Comparison of ENCODE assay signal across 12 mouse cellular contexts in the genomic region with DNA sequence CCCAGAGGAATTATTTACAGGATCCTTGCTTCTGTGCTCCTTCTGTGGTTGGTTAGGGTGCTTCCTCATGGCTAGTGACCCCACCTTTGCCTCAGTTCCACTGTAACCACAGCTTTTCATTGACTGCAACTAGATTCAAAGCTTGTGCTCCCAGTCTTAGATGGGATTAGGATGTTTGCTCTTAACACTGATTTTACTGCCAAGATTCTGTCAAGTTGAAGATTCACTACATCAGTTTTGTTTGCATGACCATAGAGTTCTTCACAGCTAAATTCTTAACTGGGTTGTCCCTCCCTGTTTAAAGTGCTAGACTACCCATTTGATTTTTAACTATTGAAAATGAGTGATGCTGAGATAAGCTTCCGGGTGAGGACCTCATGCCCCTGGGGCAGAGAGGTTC. TPM values are rescaled to one million over a fixed set of nuclear protein-coding genes. Genes with fewer than 3 reads are reported as not detected.
DNase-seq lines count a peak whose midpoint lies in the region; ATAC-seq lines count a peak whose summit lies in the region.
"Had no signal": no experiment of that assay in that cellular context is flagged by ENCODE, and none has a peak within 500 bp of the region (broad histone marks: within the 10 kb centered on the region; RNA-seq: fewer than 3 reads in every experiment).

No protein-coding gene starts in this region.

- 50% methylated on average over 1 of the region's 1 CpGs for WGBS in kidney, embryonic 15.5 days
- WGBS in neural tube, embryonic 12.5 days = 59% methylated on average over 1 of the region's 1 CpGs
- 28% methylated on average over 1 of the region's 1 CpGs for WGBS in intestine, embryonic 16.5 days

- DNase-seq in kidney, adult 18-20 months = no peak
- no peak for DNase-seq in neural tube, embryonic 10.5 days (ENCODE audit: extremely low spot score, low spot score)
- no peak for DNase-seq in embryo, embryonic 10 days (ENCODE audit: low spot score)
- no peak for DNase-seq in spleen, adult 18-20 months
- DNase-seq: cerebellum, postnatal 36 days; gastrocnemius, postnatal 36 days; liver, embryonic 13.5 days had no signal

- H3K4me3 ChIP-seq in kidney, embryonic 15.5 days (replicated peaks) = no peak overlapping the region
- no peak overlapping the region for H3K4me3 ChIP-seq in neural tube, embryonic 12.5 days
- H3K4me3 ChIP-seq in intestine, embryonic 16.5 days (ENCODE audit: low read length) = no peak overlapping the region
- H3K4me3 ChIP-seq: erythroblast, embryonic 14.5 days; liver, embryonic 13.5 days had no signal

- peaks cover 21% of the 10 kb centered on the region for H3K4me1 ChIP-seq in kidney, embryonic 15.5 days
- H3K4me1 ChIP-seq in neural tube, embryonic 12.5 days = peaks cover 29% of the 10 kb centered on the region
- H3K4me1 ChIP-seq in intestine, embryonic 16.5 days (ENCODE audit: control insufficient read depth, insufficient read depth, low read length) = peaks cover 16% of the 10 kb centered on the region

- H3K9me3 ChIP-seq in kidney, embryonic 15.5 days (replicated peaks) = no peaks in the 10 kb centered on the region
- no peaks in the 10 kb centered on the region for H3K9me3 ChIP-seq in neural tube, embryonic 12.5 days
- no peaks in the 10 kb centered on the region for H3K9me3 ChIP-seq in intestine, embryonic 16.5 days (ENCODE audit: control insufficient read depth, low read length)
- H3K9me3 ChIP-seq: liver, embryonic 13.5 days had no signal

- H3K4me2 ChIP-seq in kidney, embryonic 15.5 days = no peak overlapping the region; the same call in 1 of the 2 replicates
- H3K4me2 ChIP-seq in neural tube, embryonic 12.5 days (replicated peaks) = peak overlapping the region; percentile 34
- no peak overlapping the region for H3K4me2 ChIP-seq in intestine, embryonic 16.5 days (ENCODE audit: low read depth, low read length)
- H3K4me2 ChIP-seq: liver, embryonic 13.5 days had no signal

- H3K27ac ChIP-seq in kidney, embryonic 15.5 days = peak overlapping the region; percentile 58
- H3K27ac ChIP-seq in neural tube, embryonic 12.5 days = no peak overlapping the region
- 0 out of 2 replicates have a peak overlapping the region, but pooled peaks have one; percentile 37 for H3K27ac ChIP-seq in intestine, embryonic 16.5 days (ENCODE audit: low read length)
- H3K27ac ChIP-seq: liver, embryonic 13.5 days had no signal

- no peak for ATAC-seq in kidney, embryonic 15.5 days (replicated peaks; ENCODE audit: low FRiP score)
- ATAC-seq in neural tube, embryonic 12.5 days (ENCODE audit: low FRiP score, low read depth) = no peak
- ATAC-seq in intestine, embryonic 16.5 days = peak; percentile 53
- ATAC-seq: activated CD4-positive, CD25-positive, alpha-beta regulatory T cell, adult 4 months had no signal

- no peak overlapping the region for H3K9ac ChIP-seq in kidney, embryonic 15.5 days
- no peak overlapping the region for H3K9ac ChIP-seq in neural tube, embryonic 12.5 days
- no peak overlapping the region for H3K9ac ChIP-seq in intestine, embryonic 16.5 days (ENCODE audit: low read depth, low read length)
- H3K9ac ChIP-seq: liver, embryonic 13.5 days had no signal

- no peaks in the 10 kb centered on the region for H3K27me3 ChIP-seq in kidney, embryonic 15.5 days
- H3K27me3 ChIP-seq in neural tube, embryonic 12.5 days (replicated peaks) = no peaks in the 10 kb centered on the region
- no peaks in the 10 kb centered on the region for H3K27me3 ChIP-seq in intestine, embryonic 16.5 days (replicated peaks; ENCODE audit: control insufficient read depth, insufficient read depth, low read length)
- H3K27me3 ChIP-seq: liver, embryonic 13.5 days had no signal

- H3K36me3 ChIP-seq in kidney, embryonic 15.5 days = no peaks in the 10 kb centered on the region
- no peaks in the 10 kb centered on the region for H3K36me3 ChIP-seq in neural tube, embryonic 12.5 days
- H3K36me3 ChIP-seq in intestine, embryonic 16.5 days (ENCODE audit: control insufficient read depth, insufficient read depth, low read length) = no peaks in the 10 kb centered on the region

RNA-seq across cellular contexts. Expression of a gene that starts 29.3 kb away (rescaled TPM):
- 8.5 and 8.9 TPM in 2 replicates for polyA plus RNA-seq in kidney, embryonic 15.5 days (2015; fragmentation: Nextera tagmentation; extraction: Ambion mirVana)
- polyA plus RNA-seq in neural tube, embryonic 12.5 days (2016; fragmentation: Nextera tagmentation; extraction: Ambion mirVana) = 12.2 and 13.2 TPM in 2 replicates
- polyA plus RNA-seq in intestine, embryonic 16.5 days (2015; fragmentation: Nextera tagmentation; extraction: Ambion mirVana) = 3.4 and 4.2 TPM in 2 replicates

RNA-seq across cellular contexts. Expression of a gene that starts 43.9 kb away (rescaled TPM):
- 2.9 and 3.1 TPM in 2 replicates for polyA plus RNA-seq in kidney, embryonic 15.5 days (2015; fragmentation: Nextera tagmentation; extraction: Ambion mirVana)
- polyA plus RNA-seq in neural tube, embryonic 12.5 days (2016; fragmentation: Nextera tagmentation; extraction: Ambion mirVana) = 2.5 and 2.7 TPM in 2 replicates
- 2.7 and 2.9 TPM in 2 replicates for polyA plus RNA-seq in intestine, embryonic 16.5 days (2015; fragmentation: Nextera tagmentation; extraction: Ambion mirVana)
